Mouse (Mus musculus): Measurements from ENCODE around the gene Fhl5.
"Not testable (repeated sequence)": the region's sequence is repeated elsewhere in the genome, so short reads cannot be mapped to it uniquely, and the experiment has no call there.

Fhl5 gene

DNA sequence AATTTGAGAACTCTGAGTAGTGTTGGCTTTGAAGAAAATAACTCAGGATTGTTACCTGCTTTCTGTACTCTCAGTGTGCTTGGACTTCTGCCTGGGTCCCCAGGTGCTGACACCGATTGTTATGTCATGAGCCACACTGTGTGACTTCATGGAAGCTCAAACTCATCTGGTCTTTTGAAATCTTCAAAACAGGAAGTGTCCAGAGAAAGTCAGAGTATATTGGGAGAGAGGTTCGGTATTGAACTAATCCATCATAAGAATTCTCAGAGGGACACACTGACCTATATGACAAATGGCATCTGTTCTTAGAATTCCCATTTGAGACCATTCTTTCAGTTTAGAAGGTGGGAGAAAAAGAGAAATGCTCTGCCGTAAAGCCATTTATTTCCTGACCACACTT is at the start of gene Fhl5:
Gene Fhl5 (minus strand): TSS at position 101 of the 400 bp plus-strand sequence.
- no peak for DNase-seq

DNA sequence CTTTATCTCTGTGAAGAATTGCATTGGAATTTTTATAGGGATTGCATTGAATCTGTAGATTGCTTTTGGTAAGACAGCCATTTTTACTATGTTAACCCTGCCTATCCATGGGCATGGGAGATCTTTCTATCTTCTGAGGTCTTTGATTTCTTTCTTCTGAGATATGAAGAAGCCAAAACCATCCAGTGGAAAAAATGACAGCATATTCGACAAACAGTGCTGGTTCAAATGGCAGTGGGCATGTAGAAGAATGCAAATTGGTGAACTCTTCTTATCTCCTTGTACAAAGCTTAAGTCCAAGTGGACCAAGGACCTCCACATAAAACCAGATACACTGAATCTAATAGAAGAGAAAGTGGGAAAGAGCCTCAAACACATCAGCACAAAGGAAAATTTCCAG is 42.3 kb upstream of the Fhl5 start:
- not testable (repeated sequence) for DNase-seq

DNA sequence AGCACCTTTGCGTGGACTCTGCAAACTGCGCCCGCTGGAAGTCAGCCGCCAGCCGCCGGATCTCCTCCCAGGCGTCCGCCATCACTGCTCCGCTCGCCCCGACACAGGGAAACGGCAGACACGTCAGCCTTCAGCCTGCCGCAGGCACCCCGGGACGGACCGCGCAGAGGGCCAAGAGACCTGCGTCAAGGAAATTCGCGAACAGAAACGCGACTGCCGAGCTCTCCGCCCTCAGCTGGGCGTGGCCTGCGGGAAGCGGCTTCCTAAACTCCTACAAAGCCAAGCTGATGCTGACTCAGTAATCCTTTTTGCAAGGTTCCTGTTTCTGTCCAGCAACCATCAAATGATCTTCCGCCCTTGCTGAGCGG is 39.0 kb upstream of the Fhl5 start, which contains the start of gene Ufl1:
Gene Ufl1 (minus strand): TSS at position 151 of the 368 bp plus-strand sequence.
- peak; percentile 97 to 98 for DNase-seq

DNA sequence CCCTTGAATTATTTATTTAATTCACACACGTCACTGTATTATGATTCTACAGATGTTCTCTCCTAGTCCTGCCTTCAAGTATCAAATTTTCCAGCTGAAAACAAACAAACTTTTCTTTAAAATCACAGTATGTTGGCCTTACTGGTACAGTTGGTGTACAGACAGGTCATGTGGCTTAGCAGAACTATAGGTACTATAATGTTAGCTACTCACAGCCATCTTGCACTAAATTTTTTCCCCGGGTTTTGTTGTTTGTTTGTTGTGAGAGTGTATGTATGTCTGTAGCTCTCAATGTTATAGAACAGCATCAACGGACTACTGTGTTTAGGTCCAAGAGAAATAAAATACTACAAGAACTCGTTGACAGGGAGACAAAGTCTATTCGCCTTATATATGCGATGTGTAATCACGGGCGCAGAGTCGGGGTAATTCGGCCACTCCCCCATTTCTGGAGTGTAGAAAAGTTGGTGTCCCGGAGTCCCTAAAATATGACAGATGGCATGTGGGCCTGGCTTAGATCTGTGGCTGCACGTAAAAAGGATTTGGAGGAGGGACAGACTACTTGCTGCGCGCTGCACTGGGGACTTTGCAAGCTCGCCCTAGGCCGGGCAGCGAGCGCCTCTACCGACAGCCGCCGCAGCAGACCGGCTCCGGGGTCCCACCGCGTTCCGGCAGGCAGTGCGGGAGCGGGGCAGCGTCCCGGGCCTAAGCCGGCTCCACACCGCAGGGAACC is 38.4 kb upstream of the Fhl5 start:
- no peak for DNase-seq

DNA sequence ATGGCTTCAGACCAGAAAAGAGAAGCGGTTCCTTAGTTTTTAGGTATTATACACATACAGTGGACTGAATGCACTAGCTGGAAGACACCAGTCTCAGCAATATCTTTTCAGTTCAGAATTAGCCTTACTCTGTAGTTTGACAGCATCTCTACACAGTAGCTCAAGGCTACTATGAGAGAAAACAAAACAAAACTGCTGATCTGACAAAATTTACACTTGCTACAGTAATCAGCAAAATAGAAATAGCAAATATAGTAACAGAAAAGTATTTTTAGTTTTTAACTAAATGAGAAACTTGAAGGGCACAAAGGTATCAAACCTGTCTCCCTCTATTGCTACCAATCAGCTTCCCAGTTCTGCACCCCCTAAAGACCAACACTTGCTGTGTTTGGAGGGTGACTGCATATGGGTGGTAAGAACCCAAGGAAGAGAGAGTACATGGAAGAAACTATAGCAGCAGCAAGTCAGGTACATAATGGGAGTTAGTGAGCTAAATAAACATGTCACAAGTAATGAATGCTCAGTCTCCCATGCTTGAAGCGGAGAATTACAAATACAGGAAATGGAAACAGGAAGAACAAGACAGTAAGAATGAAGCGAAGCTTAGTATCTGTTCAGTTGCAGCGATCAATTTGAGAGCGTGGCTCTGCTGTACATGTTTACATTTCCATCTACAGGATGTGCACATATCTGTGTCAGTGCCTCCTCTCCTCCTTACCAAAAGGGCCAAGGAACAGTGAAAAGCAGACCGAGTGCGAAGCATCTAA is 30.4 kb upstream of the Fhl5 start:
- DNase-seq: no peak

DNA sequence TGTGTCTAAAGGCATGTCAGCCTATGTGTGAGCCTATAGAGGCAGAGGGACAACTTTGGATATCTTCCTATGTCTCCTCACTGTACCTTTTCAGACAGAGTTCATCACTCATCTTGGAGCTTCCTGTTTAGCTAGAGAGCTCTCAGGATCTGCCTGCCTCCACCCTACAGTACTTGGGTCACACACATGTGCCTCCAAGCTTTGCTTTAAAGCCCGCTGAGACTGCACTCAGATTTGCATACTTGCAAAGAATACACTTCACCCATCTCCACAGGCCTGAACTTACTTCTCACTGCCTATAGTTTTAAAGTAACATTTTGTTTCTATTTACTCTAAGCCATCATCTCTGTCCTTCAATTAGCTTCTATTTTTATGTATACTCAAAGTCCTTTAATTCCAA is 29.2 kb upstream of the Fhl5 start:
- no peak for DNase-seq

DNA sequence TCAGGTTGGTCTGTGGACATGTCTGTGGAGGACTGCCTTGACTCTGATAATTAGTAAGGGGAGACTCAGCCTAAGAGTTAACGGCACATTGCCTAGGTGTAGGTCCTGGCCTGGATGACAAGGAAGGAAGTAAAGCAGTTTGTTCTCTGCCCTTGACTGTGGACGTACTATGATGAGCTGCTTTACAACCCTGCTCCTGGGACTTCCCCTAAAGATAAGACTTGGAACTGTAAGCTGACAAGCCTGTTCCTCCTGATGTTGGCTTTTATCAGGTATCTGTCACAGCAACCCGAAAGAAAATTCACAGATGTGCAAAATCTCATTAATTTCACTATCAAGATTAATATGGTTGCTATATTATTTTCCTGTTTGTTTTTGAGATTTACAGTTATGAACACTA is 24.5 kb upstream of the Fhl5 start:
- no peak for DNase-seq

DNA sequence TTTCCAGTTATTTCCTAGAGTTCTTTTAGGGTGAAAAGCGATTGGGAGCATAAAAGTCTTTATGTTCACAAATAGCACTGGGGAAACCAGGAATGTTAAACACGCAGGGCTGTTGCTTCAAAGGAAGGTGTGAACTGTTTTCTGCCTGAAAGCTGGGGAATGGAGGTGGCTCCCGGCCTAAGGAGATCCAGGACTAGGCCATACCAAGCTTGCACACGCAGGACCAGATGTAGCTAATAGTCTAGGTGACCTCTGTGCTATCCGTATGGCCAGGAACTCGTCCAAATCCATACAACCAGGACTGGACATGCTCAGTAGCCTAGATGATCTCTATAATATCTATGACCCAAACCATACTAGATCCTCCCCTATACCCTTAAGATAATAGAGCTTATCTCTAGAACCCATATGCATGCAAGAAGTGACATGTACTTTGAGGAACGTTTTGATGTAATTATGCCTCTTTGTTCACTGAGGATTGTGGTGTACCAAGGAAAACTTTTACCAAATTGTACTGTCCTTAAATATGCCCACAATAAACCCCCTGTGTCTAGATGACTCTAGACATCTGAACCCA is 15.2 kb upstream of the Fhl5 start:
- DNase-seq: no peak

DNA sequence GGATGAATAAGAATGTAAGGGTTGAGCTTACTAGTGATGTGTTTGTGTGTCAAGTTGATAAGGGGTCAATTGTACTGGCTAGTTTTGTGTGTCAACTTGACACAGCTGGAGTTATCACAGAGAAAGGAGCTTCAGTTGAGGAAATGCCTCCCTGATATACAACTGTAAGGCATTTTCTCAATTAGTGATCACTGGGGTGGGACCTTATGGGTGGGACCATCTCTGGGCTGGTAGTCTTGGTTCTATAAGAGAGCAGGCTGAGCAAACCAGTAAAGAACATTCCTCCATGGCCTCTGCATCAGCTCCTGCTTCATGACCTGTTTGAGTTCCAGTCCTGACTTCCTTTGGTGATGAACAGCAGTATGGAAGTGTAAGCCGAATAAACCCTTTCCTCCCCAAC is 7.0 kb downstream of the Fhl5 start:
- DNase-seq: not testable (repeated sequence)

DNA sequence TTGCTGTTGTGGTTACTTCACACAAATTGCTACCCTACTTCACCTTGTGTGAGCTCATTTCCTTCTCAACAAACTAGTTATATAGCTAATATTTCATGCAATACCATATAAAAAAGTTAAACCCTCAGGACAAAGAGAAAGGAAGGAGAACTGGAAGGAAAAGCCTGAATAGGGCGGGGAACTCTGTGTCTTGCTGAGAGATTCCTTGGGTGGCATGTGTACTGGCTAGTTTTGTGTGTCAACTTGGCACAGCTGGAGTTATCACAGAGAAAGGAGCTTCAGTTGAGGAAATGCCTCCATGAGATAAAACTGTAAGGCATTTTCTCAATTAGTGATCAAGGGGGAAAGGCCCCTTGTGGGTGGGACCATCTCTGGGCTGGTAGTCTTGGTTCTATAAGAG is 8.9 kb downstream of the Fhl5 start:
- DNase-seq: not testable (repeated sequence)

DNA sequence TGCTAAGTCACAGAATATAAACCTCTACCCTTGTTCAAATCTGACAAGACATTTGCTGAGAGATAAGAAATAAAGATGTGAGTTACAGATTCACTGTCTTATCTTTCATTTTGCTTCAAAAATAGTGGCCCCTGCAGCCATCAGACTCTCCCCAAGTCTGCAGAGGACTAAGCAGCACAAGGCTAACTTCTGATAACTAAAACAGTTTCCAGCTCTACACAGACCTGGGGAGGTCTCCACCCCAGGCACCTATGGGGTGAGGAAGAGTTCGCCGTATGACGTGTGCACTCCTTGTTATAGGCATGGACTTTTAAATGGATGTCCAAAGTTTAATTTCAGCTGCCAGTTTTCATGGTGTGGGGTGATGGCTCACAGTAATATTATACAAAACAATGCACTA is 10.1 kb downstream of the Fhl5 start:
- DNase-seq: no peak

DNA sequence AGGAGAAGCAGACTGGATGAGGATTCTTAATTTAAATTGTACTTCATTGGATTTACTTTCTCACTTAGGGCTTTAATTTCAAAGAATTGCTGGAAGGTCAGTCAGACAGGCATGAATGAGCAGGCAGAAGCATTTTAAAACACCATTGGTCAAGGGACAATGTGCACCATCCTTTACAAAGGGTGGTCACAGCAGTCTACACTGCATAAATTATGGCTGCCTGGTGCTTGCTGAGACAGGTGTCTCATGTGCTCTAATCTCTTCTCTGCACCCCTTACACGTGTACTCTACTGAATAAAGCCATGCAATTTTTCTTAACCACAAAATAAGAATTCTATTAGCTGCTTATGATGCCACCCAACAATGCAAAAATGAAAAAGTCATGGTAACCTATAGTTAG is 15.1 kb downstream of the Fhl5 start:
- no peak for DNase-seq

DNA sequence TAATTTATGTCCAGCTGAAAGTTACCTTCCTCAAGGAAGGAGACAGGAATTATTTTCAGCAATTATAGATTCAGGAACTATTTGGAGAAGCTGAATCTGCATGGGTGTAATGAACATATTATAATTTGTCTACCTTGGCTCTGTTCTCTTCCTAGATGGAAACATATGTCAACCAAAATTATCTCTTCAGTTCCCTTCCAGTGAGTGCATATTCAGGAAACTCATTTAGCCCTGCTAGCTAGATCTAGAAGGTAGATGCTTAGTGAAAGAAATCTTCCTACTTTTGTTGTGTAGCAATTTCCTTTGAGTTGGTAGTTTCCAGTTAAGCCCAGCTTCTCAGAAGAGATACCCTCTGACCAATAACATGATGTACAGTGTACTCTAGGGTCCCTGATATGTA is 20.7 kb downstream of the Fhl5 start:
- no peak for DNase-seq

DNA sequence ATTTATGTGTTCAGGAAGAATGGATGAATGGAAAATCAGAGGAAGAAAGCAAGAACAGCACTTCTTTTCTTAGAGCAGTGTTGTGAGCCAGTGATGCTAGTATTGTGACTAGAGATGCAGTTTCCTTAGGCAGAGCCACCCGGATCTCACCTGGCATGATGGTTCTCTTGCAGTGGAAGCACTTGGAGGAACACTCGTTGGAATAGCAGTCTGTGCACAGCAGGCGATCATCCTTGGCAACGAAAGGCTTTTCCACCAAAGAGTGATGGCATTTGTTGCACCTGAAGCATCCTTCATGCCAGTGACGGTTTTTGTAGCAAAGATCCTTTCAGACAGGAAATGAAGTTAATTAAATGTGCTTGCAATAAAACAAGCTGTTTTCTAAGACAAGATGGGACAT is 29.2 kb downstream of the Fhl5 start:
- no peak for DNase-seq

DNA sequence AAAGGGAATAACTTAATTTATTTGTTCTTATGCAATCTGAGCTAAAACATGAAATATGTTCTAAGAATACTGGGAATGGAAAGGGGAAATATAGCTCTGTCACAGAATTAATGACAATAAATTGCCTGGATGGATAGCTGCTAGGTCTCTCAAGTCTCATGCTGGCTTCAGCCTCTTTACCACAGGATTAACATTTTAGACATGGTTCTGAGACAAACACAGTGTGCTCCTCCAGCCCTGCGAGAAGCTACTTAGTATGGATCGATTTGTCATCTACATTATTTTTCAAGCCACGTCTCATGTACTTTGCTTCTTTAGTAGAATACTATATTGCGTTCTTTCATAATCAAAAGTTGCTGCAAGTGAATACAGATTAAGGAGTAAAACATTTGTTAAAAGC is 36.5 kb downstream of the Fhl5 start:
- DNase-seq: no peak

DNA sequence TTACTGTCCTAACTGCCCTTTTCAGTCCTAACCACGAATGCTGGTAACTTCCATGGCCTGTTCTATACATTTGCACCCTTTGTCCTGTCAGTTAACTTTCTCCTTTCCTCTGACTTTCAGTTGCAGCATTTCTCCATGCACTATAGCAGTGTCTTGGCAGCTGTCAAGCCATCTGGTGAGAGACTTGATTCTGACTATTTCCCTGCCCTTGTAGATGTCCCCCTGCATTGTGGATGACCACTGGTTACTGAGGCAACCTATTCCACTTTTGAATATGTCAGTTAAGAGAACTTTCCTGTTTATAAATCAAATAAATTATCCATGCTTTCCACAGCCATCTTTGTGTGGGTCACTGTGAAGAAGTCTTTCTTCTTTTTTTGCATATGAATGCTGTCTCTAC is 45.4 kb downstream of the Fhl5 start:
- DNase-seq: no peak

DNA sequence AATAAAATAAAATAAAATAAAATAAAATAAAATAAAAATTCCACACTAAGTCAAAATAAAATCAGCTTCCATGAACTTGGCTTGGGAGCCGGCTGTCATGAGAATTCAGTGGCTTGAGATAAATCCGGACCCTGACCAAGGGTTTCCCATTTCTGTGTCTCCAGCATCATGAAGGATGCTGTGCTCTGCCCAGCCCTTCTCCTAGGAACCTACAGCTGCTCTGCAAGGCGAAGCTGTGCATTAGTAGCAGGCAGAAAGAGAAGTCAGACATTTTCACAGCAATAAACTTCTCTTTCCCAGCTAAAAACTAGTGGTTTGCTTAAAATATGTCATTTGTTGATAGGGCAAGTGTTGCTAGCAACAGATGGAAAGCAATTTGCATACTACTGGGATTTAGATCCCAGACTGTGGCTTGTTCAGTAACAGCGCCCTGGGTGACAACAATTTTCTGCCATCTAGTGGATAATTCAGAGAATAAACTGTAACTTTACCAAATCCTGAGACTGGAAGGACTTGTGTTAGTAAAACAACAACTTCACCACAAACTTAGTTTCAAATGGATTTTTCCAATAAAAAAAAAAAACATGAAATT is 63.0 kb downstream of the Fhl5 start:
- DNase-seq: peak in 1 of 2 experiments; percentile 5
